Mouse (Mus musculus) small intestine, adult 2 months (tissue): ENCODE results near the gene Hist1h2ah.

ENCODE experiments used
- CTCF ChIP-seq: fragments of 200-500 bp; IDR thresholded peaks from 2 replicates; pipeline ENCODE4 v1.5.1; 2012; ENCODE audit warnings: low read depth, mild to moderate bottlenecking, control low read depth, inconsistent platforms, low read length, moderate library complexity, mixed read lengths; ENCODE audit not compliant: insufficient replicate concordance, insufficient read length; ENCODE audit errors: extremely low read depth
- POLR2A ChIP-seq: fragments of 200-500 bp; IDR thresholded peaks from 2 replicates; pipeline ENCODE4 v1.6.1; 2012; ENCODE audit warnings: low read depth, mild to moderate bottlenecking, control low read depth, inconsistent platforms, low read length, moderate library complexity

GRCm38 (mm10) chr13:22007872-22008271 is 27.5 kb downstream of the Hist1h2ah start:
- no peak for TF ChIP-seq CTCF
- no peak for TF ChIP-seq POLR2A
